Mouse (Mus musculus) heart, adult 2 months (tissue): ENCODE results near the gene Smarca5.

ENCODE experiments used
- CTCF ChIP-seq: fragments of 200-600 bp; IDR thresholded peaks from 2 replicates; pipeline ENCODE4 v1.8.1; 2022; ENCODE audit warnings: antibody characterized with exemption, mild to moderate bottlenecking, moderate library complexity
- EP300 ChIP-seq: fragments of 200-500 bp; IDR thresholded peaks from 2 replicates; pipeline ENCODE4 v1.6.1; 2011; ENCODE audit warnings: low read depth, low read length, control low read depth; ENCODE audit not compliant: insufficient read depth
- POLR2A ChIP-seq: fragments of 200-500 bp; IDR thresholded peaks from 2 replicates; pipeline ENCODE4 v1.6.1; 2011; ENCODE audit warnings: mild to moderate bottlenecking, low read depth, low read length, control low read depth; ENCODE audit not compliant: insufficient read depth

- TF ChIP-seq POLR2A, result no peak
- TF ChIP-seq CTCF, result no peak
- TF ChIP-seq EP300, result no peak
Measured at GRCm38 (mm10) chr8:80768451-80768850, 29.2 kb upstream of the Smarca5 start.
